In genomic region chr10:70766869-70767268, GRCm38 (mm10) we compare ENCODE assay signal across 25 mouse cellular contexts.
"Had no signal": no experiment of that assay in that cellular context is flagged by ENCODE, and none has a peak within 500 bp of the region (broad histone marks: within the 10 kb centered on the region; RNA-seq: fewer than 3 reads in every experiment).

No protein-coding gene starts in this region.

- ATAC-seq: hindbrain, embryonic 16.5 days; inflammation-experienced regulatory T-cells, adult 6 months; intestine, embryonic 15.5 days; intestine, postnatal 0 days had no signal

- H3K4me3 ChIP-seq: gastrocnemius, adult 2 months; heart, embryonic 10.5 days; heart, embryonic 12.5 days; hindbrain, embryonic 10.5 days; hindbrain, embryonic 12.5 days; intestine, embryonic 15.5 days; kidney, embryonic 15.5 days; limb, embryonic 10.5 days; limb, embryonic 12.5 days; liver, embryonic 13.5 days had no signal

- H3K4me2 ChIP-seq: heart, embryonic 12.5 days; hindbrain, embryonic 12.5 days; hindbrain, embryonic 14.5 days; intestine, embryonic 15.5 days; kidney, embryonic 15.5 days; limb, embryonic 12.5 days; liver, embryonic 11.5 days; liver, embryonic 13.5 days had no signal

- H3K36me3 ChIP-seq: heart, embryonic 10.5 days; heart, embryonic 12.5 days; hindbrain, embryonic 10.5 days; hindbrain, embryonic 12.5 days; intestine, embryonic 15.5 days; kidney, embryonic 15.5 days; limb, embryonic 10.5 days; limb, embryonic 12.5 days; liver, embryonic 13.5 days had no signal

- H3K4me1 ChIP-seq: heart, embryonic 10.5 days; intestine, embryonic 15.5 days; limb, embryonic 10.5 days; limb, embryonic 12.5 days; liver, embryonic 13.5 days had no signal

- H3K9ac ChIP-seq: heart, embryonic 12.5 days; hindbrain, embryonic 12.5 days; hindbrain, embryonic 14.5 days; intestine, embryonic 15.5 days; kidney, embryonic 15.5 days; limb, embryonic 12.5 days; liver, embryonic 13.5 days had no signal

- H3K27me3 ChIP-seq: heart, embryonic 12.5 days; hindbrain, embryonic 12.5 days; intestine, embryonic 15.5 days; kidney, embryonic 15.5 days; limb, embryonic 12.5 days; liver, embryonic 13.5 days had no signal

- H3K9me3 ChIP-seq: heart, embryonic 10.5 days; hindbrain, embryonic 10.5 days; hindbrain, embryonic 12.5 days; intestine, embryonic 15.5 days; kidney, embryonic 15.5 days; limb, embryonic 10.5 days; limb, embryonic 12.5 days had no signal

- H3K27ac ChIP-seq: gastrocnemius, adult 2 months; heart, embryonic 10.5 days; hindbrain, embryonic 10.5 days; hindbrain, embryonic 12.5 days; hindbrain, embryonic 14.5 days; intestine, embryonic 15.5 days; kidney, embryonic 15.5 days; kidney, postnatal 0 days; limb, embryonic 10.5 days; limb, embryonic 12.5 days; liver, embryonic 13.5 days had no signal

- DNase-seq: gastrocnemius, adult 2 months; gastrocnemius, postnatal 10 days; gastrocnemius, postnatal 25 days; heart, postnatal 10 days; heart, postnatal 4 days; kidney, adult 18-20 months; kidney, adult 8-10 months; kidney, postnatal 25 days; kidney, postnatal 4 days; liver; liver, embryonic 13.5 days had no signal
